Mouse (Mus musculus): ENCODE data around the gene Egfl8. TPM values are rescaled to one million over a fixed set of nuclear protein-coding genes. Genes with fewer than 3 reads are reported as not detected.
A peak's percentile ranks its signal among the peaks of the same experiment; 100 is the strongest.

The Egfl8 gene
- polyA plus RNA-seq, 1 experiment from 2014 or later: 0.33 TPM

- Histone ChIP-seq H3K4me3 (replicated peaks) (peak overlapping the region; percentile 89), H3K27ac (replicated peaks) (peak overlapping the region; percentile 89), H3K9ac (peak overlapping the region; percentile 94), H3K27me3 (no peaks in the 10 kb centered on the region), H3K36me3 (replicated peaks) (peaks cover 23% of the 10 kb centered on the region), H3K4me2 (peak overlapping the region; percentile 97), H3K4me1 (replicated peaks) (peaks cover 61% of the 10 kb centered on the region), H3K9me3 (replicated peaks) (no peaks in the 10 kb centered on the region)
- 10% methylated on average over 32 of the region's 32 CpGs for WGBS (ENCODE audit: insufficient replicate concordance)
- no peak for ATAC-seq (ENCODE audit: insufficient read depth)
Measured at GRCm38 (mm10) chr17:34606186-34607039, 9.4 kb downstream of the Egfl8 start.

- Histone ChIP-seq H3K36me3 (replicated peaks) (peaks cover 21% of the 10 kb centered on the region), H3K9me3 (replicated peaks) (no peaks in the 10 kb centered on the region), H3K27me3 (no peaks in the 10 kb centered on the region), H3K4me1 (replicated peaks) (peaks cover 61% of the 10 kb centered on the region), H3K9ac (peak overlapping the region; percentile 94), H3K4me2 (peak overlapping the region; percentile 97), H3K4me3 (replicated peaks) (peak overlapping the region; percentile 89), H3K27ac (replicated peaks) (peak overlapping the region; percentile 89)
- WGBS (ENCODE audit: insufficient replicate concordance): under 1% methylated on average over 30 of the region's 30 CpGs
- ATAC-seq (ENCODE audit: insufficient read depth): peak; percentile 10
Measured at GRCm38 (mm10) chr17:34605609-34606008, 10.2 kb downstream of the Egfl8 start.

DNA sequence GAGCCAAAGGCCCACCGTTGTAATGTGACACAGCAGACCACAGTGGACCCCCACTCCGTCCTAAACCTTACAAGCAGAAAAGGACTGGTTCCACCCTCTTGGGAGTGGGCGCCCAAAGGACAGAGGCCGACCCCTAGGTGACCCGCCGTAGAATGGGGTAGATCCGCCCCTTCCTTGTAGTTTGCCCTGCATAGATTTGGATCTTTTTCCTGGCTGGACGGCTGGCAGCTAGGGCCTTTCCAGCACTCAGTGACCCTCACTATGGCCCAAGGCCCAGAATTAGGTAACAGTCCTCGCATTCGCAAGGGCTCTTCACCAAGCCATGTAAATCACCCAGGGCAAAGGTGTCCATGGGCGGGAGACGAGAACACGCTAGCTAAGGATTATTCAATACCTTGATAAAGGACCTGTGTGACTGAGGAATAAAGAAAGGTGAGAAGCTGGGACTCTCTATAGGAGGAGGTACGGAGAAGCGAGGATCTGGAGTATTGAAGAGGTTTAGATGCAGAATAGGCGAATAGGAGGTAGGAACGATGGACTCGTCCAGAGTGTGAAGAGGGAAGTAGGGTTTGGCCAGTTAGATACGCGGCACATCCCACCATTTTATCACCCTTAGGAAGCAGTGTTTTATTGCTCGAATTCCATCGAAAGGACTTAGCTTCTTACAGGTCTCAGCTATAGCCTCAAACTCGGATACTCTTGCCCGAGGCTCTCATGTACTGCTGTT is 11.1 kb downstream of the Egfl8 start:
- peak overlapping the region; percentile 89 for H3K27ac ChIP-seq (replicated peaks)
- H3K9ac ChIP-seq: peak overlapping the region; percentile 94
- no peaks in the 10 kb centered on the region for H3K27me3 ChIP-seq
- H3K36me3 ChIP-seq (replicated peaks): peaks cover 23% of the 10 kb centered on the region
- 10% methylated on average over 24 of the region's 24 CpGs for WGBS (ENCODE audit: insufficient replicate concordance)
- peak overlapping the region; percentile 97 for H3K4me2 ChIP-seq
- H3K4me3 ChIP-seq (replicated peaks): peak overlapping the region; percentile 89
- ATAC-seq (ENCODE audit: insufficient read depth): no peak
- H3K9me3 ChIP-seq (replicated peaks): no peaks in the 10 kb centered on the region
- H3K4me1 ChIP-seq (replicated peaks): peaks cover 69% of the 10 kb centered on the region

- Histone ChIP-seq H3K27ac (replicated peaks) (peak within 1 kb of the TSS; percentile 89), H3K9ac (peak within 1 kb of the TSS; percentile 94), H3K4me2 (peak within 1 kb of the TSS; percentile 97), H3K4me3 (replicated peaks) (peak within 1 kb of the TSS; percentile 89), H3K9me3 (replicated peaks) (no peaks in the 10 kb centered on the region), H3K4me1 (replicated peaks) (peaks cover 73% of the 10 kb centered on the region), H3K27me3 (no peaks in the 10 kb centered on the region), H3K36me3 (replicated peaks) (peaks cover 23% of the 10 kb centered on the region)
- 0% methylated on average over 35 of the region's 35 CpGs for WGBS (ENCODE audit: insufficient replicate concordance)
- ATAC-seq (ENCODE audit: insufficient read depth): peak; percentile 79
Measured at GRCm38 (mm10) chr17:34604061-34604508, 11.7 kb downstream of the Egfl8 start, which contains the start of gene Agpat1. TSS of gene Agpat1 (plus strand) at chr17:34604262.

GRCm38 (mm10) chr17:34603375-34604060 is 12.3 kb downstream of the Egfl8 start, which contains the start of gene Rnf5:
TSS of gene Rnf5 (minus strand) at chr17:34603690.
- peak within 1 kb of the TSS; percentile 97 for H3K4me2 ChIP-seq
- peak; percentile 89 for ATAC-seq (ENCODE audit: insufficient read depth)
- peaks cover 23% of the 10 kb centered on the region for H3K36me3 ChIP-seq (replicated peaks)
- peak within 1 kb of the TSS; percentile 94 for H3K9ac ChIP-seq
- H3K4me1 ChIP-seq (replicated peaks): peaks cover 71% of the 10 kb centered on the region
- H3K4me3 ChIP-seq (replicated peaks): peak within 1 kb of the TSS; percentile 89
- H3K27me3 ChIP-seq: no peaks in the 10 kb centered on the region
- WGBS (ENCODE audit: insufficient replicate concordance): under 1% methylated on average over 30 of the region's 30 CpGs
- H3K9me3 ChIP-seq (replicated peaks): no peaks in the 10 kb centered on the region
- peak within 1 kb of the TSS; percentile 89 for H3K27ac ChIP-seq (replicated peaks)

DNA sequence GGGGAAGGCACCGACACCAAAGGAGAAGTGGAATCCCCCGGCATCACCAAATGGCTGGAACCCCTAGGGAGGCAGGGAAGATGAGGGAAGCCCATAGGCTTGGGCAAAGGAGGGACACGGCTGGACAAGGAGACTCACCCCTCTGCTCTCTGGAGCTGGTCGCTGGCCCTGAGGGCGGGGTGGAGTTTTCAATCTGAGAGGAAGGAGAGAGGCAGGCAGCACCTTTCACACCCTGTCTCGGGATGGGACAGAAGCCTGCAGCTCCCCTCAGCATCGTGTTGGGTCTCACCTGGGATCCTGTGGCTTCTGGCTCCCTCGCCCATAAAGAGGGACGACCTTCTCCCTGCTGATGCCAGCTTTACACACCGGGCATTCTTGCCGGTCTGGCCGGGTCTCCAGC is 14.0 kb downstream of the Egfl8 start:
- no peak overlapping the region for H3K27ac ChIP-seq (replicated peaks)
- 85% methylated on average over 12 of the region's 12 CpGs for WGBS (ENCODE audit: insufficient replicate concordance)
- peaks cover 70% of the 10 kb centered on the region for H3K4me1 ChIP-seq (replicated peaks)
- no peak for ATAC-seq (ENCODE audit: insufficient read depth)
- 0 out of 2 replicates have a peak overlapping the region, but pooled peaks have one; percentile 85 for H3K9ac ChIP-seq
- H3K4me3 ChIP-seq (replicated peaks): peak overlapping the region; percentile 89; the same call in 1 of the 2 replicates
- peaks cover 20% of the 10 kb centered on the region for H3K36me3 ChIP-seq (replicated peaks)
- H3K4me2 ChIP-seq: peak overlapping the region; percentile 97
- no peaks in the 10 kb centered on the region for H3K9me3 ChIP-seq (replicated peaks)
- H3K27me3 ChIP-seq: no peaks in the 10 kb centered on the region

GRCm38 (mm10) chr17:34599891-34600290 is 15.9 kb downstream of the Egfl8 start:
- H3K4me2 ChIP-seq: no peak overlapping the region
- no peak overlapping the region for H3K27ac ChIP-seq (replicated peaks)
- no peak overlapping the region for H3K4me3 ChIP-seq (replicated peaks)
- H3K36me3 ChIP-seq (replicated peaks): peaks cover 34% of the 10 kb centered on the region
- no peak for ATAC-seq (ENCODE audit: insufficient read depth)
- WGBS (ENCODE audit: insufficient replicate concordance): 71% methylated on average over 9 of the region's 9 CpGs
- no peaks in the 10 kb centered on the region for H3K27me3 ChIP-seq
- no peaks in the 10 kb centered on the region for H3K9me3 ChIP-seq (replicated peaks)
- H3K4me1 ChIP-seq (replicated peaks): peaks cover 60% of the 10 kb centered on the region
- H3K9ac ChIP-seq: no peak overlapping the region

DNA sequence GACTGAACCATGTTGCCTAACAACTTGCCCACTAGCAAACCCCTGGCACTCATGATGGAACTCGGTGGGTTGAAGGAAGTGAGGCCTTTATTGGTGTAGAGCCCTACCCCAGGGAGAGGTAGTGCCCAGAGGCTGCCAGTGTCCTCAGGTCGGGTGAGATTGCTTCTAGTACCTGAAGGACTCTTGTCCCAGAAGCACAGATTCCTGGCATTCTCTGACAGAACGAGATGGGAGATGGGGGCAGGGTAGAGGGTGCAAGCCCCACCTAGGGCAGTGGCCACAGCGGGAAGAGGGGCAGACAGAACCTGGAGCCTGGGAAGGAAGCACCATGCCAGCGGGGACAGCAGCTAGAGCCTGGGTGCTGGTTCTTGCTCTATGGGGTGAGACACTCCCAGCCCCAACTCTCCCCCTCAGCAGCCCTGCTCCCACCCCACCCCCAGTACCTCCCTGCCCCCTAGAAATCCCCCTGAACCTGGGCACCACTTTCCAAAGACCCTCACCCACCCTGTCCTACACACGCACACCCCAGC is 18.1 kb downstream of the Egfl8 start, which contains the start of gene Ager:
Gene Ager (plus strand): TSS at position 297 of the 530 bp plus-strand sequence.
- peaks cover 70% of the 10 kb centered on the region for H3K4me1 ChIP-seq (replicated peaks)

DNA sequence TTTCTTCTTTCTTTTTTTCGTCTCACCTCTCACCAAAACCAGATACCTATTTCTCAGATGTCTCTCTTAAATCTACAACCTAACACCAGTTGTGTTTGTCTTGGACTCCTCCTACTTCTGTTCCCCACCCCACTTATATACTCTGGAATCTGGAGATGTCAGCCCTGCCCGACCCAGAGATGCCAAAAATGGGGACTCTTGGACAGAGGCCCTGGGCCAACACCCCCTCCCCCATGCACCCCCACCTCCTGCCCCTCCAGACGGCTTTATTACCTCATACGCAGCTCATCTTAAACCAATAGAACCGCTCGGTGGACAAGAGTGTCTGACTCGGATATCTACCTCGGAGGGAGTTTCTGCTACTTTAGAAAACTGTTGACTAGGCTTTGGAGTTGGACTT is 19.7 kb downstream of the Egfl8 start:
- ATAC-seq (ENCODE audit: insufficient read depth): no peak
- Histone ChIP-seq H3K9me3 (replicated peaks) (no peaks in the 10 kb centered on the region), H3K27me3 (no peaks in the 10 kb centered on the region), H3K27ac (replicated peaks) (no peak overlapping the region), H3K36me3 (replicated peaks) (peaks cover 35% of the 10 kb centered on the region), H3K9ac (no peak overlapping the region), H3K4me3 (replicated peaks) (no peak overlapping the region), H3K4me1 (replicated peaks) (peaks cover 73% of the 10 kb centered on the region), H3K4me2 (no peak overlapping the region)
- WGBS (ENCODE audit: insufficient replicate concordance): 67% methylated on average over 8 of the region's 8 CpGs

More for the DNA sequence above, 18.1 kb downstream of the Egfl8 start, which contains the start of gene Ager:
- no peak within 1 kb of the TSS for H3K4me3 ChIP-seq (replicated peaks)
- no peak for ATAC-seq (ENCODE audit: insufficient read depth)
- WGBS (ENCODE audit: insufficient replicate concordance): 21% methylated on average over 6 of the region's 6 CpGs
- no peaks in the 10 kb centered on the region for H3K9me3 ChIP-seq (replicated peaks)
- H3K27me3 ChIP-seq: no peaks in the 10 kb centered on the region
- H3K27ac ChIP-seq (replicated peaks): no peak within 1 kb of the TSS
- no peak within 1 kb of the TSS for H3K9ac ChIP-seq
- no peak within 1 kb of the TSS for H3K4me2 ChIP-seq
- peaks cover 44% of the 10 kb centered on the region for H3K36me3 ChIP-seq (replicated peaks)

GRCm38 (mm10) chr17:34593752-34594525 is 21.8 kb downstream of the Egfl8 start:
- peak overlapping the region; percentile 87 for H3K27ac ChIP-seq (replicated peaks)
- no peaks in the 10 kb centered on the region for H3K9me3 ChIP-seq (replicated peaks)
- 70% methylated on average over 34 of the region's 34 CpGs for WGBS (ENCODE audit: insufficient replicate concordance)
- H3K4me2 ChIP-seq: peak overlapping the region; percentile 100
- no peak for ATAC-seq (ENCODE audit: insufficient read depth)
- peaks cover 23% of the 10 kb centered on the region for H3K36me3 ChIP-seq (replicated peaks)
- H3K4me3 ChIP-seq (replicated peaks): peak overlapping the region; percentile 84
- H3K4me1 ChIP-seq (replicated peaks): peaks cover 82% of the 10 kb centered on the region
- H3K9ac ChIP-seq: peak overlapping the region; percentile 91; the same call in 1 of the 2 replicates
- no peaks in the 10 kb centered on the region for H3K27me3 ChIP-seq
